Mouse (Mus musculus): ENCODE data around the gene Ndufaf2. TPM values are rescaled to one million over a fixed set of nuclear protein-coding genes. Genes with fewer than 3 reads are reported as not detected.
A peak's percentile ranks its signal among the peaks of the same experiment; 100 is the strongest.

Ndufaf2 gene
- total RNA-seq, 1 experiment from 2014 or later: 47.8 TPM

- no peak for ATAC-seq (replicated peaks in 1 of 2; ENCODE audit: insufficient read depth in 1 of 2, low FRiP score in 2 of 2, low TSS enrichment in 1 of 2, low read depth in 1 of 2, poor library complexity in 2 of 2, severe bottlenecking in 2 of 2)
Observed at GRCm38 (mm10) chr13:108114257-108114656, 44.2 kb downstream of the Ndufaf2 start.

GRCm38 (mm10) chr13:108113536-108113935 lies 44.9 kb downstream of the Ndufaf2 start:
- no peak for ATAC-seq (replicated peaks in 1 of 2; ENCODE audit: insufficient read depth in 1 of 2, low FRiP score in 2 of 2, low TSS enrichment in 1 of 2, low read depth in 1 of 2, poor library complexity in 2 of 2, severe bottlenecking in 2 of 2)

- no peak for ATAC-seq (replicated peaks in 1 of 2; ENCODE audit: insufficient read depth in 1 of 2, low FRiP score in 2 of 2, low TSS enrichment in 1 of 2, low read depth in 1 of 2, poor library complexity in 2 of 2, severe bottlenecking in 2 of 2)
Observed at GRCm38 (mm10) chr13:108110929-108111328, 47.5 kb downstream of the Ndufaf2 start.

GRCm38 (mm10) chr13:108100700-108101099 lies 57.7 kb downstream of the Ndufaf2 start:
- no peak for ATAC-seq (replicated peaks in 1 of 2; ENCODE audit: insufficient read depth in 1 of 2, low FRiP score in 2 of 2, low TSS enrichment in 1 of 2, low read depth in 1 of 2, poor library complexity in 2 of 2, severe bottlenecking in 2 of 2)

- ATAC-seq (replicated peaks in 1 of 2; ENCODE audit: insufficient read depth in 1 of 2, low FRiP score in 2 of 2, low TSS enrichment in 1 of 2, low read depth in 1 of 2, poor library complexity in 2 of 2, severe bottlenecking in 2 of 2): no peak
Observed at GRCm38 (mm10) chr13:108096446-108096845, 62.0 kb downstream of the Ndufaf2 start.

GRCm38 (mm10) chr13:108095617-108096016 lies 62.8 kb downstream of the Ndufaf2 start:
- no peak for ATAC-seq (replicated peaks in 1 of 2; ENCODE audit: insufficient read depth in 1 of 2, low FRiP score in 2 of 2, low TSS enrichment in 1 of 2, low read depth in 1 of 2, poor library complexity in 2 of 2, severe bottlenecking in 2 of 2)

GRCm38 (mm10) chr13:108094681-108095080 lies 63.7 kb downstream of the Ndufaf2 start:
- no peak for ATAC-seq (replicated peaks in 1 of 2; ENCODE audit: insufficient read depth in 1 of 2, low FRiP score in 2 of 2, low TSS enrichment in 1 of 2, low read depth in 1 of 2, poor library complexity in 2 of 2, severe bottlenecking in 2 of 2)

- ATAC-seq (replicated peaks in 1 of 2; ENCODE audit: insufficient read depth in 1 of 2, low FRiP score in 2 of 2, low TSS enrichment in 1 of 2, low read depth in 1 of 2, poor library complexity in 2 of 2, severe bottlenecking in 2 of 2): no peak
Observed at GRCm38 (mm10) chr13:108092290-108092689, 66.1 kb downstream of the Ndufaf2 start.

GRCm38 (mm10) chr13:108086724-108087123 lies 71.7 kb downstream of the Ndufaf2 start:
- ATAC-seq (replicated peaks in 1 of 2; ENCODE audit: insufficient read depth in 1 of 2, low FRiP score in 2 of 2, low TSS enrichment in 1 of 2, low read depth in 1 of 2, poor library complexity in 2 of 2, severe bottlenecking in 2 of 2): no peak

- ATAC-seq (replicated peaks in 1 of 2; ENCODE audit: insufficient read depth in 1 of 2, low FRiP score in 2 of 2, low TSS enrichment in 1 of 2, low read depth in 1 of 2, poor library complexity in 2 of 2, severe bottlenecking in 2 of 2): no peak
Observed at GRCm38 (mm10) chr13:108086036-108086435, 72.4 kb downstream of the Ndufaf2 start.

- ATAC-seq (replicated peaks in 1 of 2; ENCODE audit: insufficient read depth in 1 of 2, low FRiP score in 2 of 2, low TSS enrichment in 1 of 2, low read depth in 1 of 2, poor library complexity in 2 of 2, severe bottlenecking in 2 of 2): no peak
Observed at GRCm38 (mm10) chr13:108084086-108084485, 74.3 kb downstream of the Ndufaf2 start.

- no peak for ATAC-seq (replicated peaks in 1 of 2; ENCODE audit: insufficient read depth in 1 of 2, low FRiP score in 2 of 2, low TSS enrichment in 1 of 2, low read depth in 1 of 2, poor library complexity in 2 of 2, severe bottlenecking in 2 of 2)
Observed at GRCm38 (mm10) chr13:108077901-108078300, 80.5 kb downstream of the Ndufaf2 start.

- peak in 1 of 2 experiments; percentile 39; a peak in 1 of 4 replicates for ATAC-seq (replicated peaks in 1 of 2; ENCODE audit: insufficient read depth in 1 of 2, low FRiP score in 2 of 2, low TSS enrichment in 1 of 2, low read depth in 1 of 2, poor library complexity in 2 of 2, severe bottlenecking in 2 of 2)
Observed at GRCm38 (mm10) chr13:108077476-108077875, 80.9 kb downstream of the Ndufaf2 start.

GRCm38 (mm10) chr13:108070171-108070570 lies 88.3 kb downstream of the Ndufaf2 start:
- no peak for ATAC-seq (replicated peaks in 1 of 2; ENCODE audit: insufficient read depth in 1 of 2, low FRiP score in 2 of 2, low TSS enrichment in 1 of 2, low read depth in 1 of 2, poor library complexity in 2 of 2, severe bottlenecking in 2 of 2)

- ATAC-seq (replicated peaks in 1 of 2; ENCODE audit: insufficient read depth in 1 of 2, low FRiP score in 2 of 2, low TSS enrichment in 1 of 2, low read depth in 1 of 2, poor library complexity in 2 of 2, severe bottlenecking in 2 of 2): no peak
Observed at GRCm38 (mm10) chr13:108069151-108069550, 89.3 kb downstream of the Ndufaf2 start.

- no peak for ATAC-seq (replicated peaks in 1 of 2; ENCODE audit: insufficient read depth in 1 of 2, low FRiP score in 2 of 2, low TSS enrichment in 1 of 2, low read depth in 1 of 2, poor library complexity in 2 of 2, severe bottlenecking in 2 of 2)
Observed at GRCm38 (mm10) chr13:108066021-108066420, 92.4 kb downstream of the Ndufaf2 start.

- ATAC-seq (replicated peaks in 1 of 2; ENCODE audit: insufficient read depth in 1 of 2, low FRiP score in 2 of 2, low TSS enrichment in 1 of 2, low read depth in 1 of 2, poor library complexity in 2 of 2, severe bottlenecking in 2 of 2): no peak
Observed at GRCm38 (mm10) chr13:108064331-108064730, 94.1 kb downstream of the Ndufaf2 start.

GRCm38 (mm10) chr13:108063374-108064134 lies 94.9 kb downstream of the Ndufaf2 start:
- no peak for ATAC-seq (replicated peaks in 1 of 2; ENCODE audit: insufficient read depth in 1 of 2, low FRiP score in 2 of 2, low TSS enrichment in 1 of 2, low read depth in 1 of 2, poor library complexity in 2 of 2, severe bottlenecking in 2 of 2)

GRCm38 (mm10) chr13:108062900-108063299 lies 95.5 kb downstream of the Ndufaf2 start:
- ATAC-seq (replicated peaks in 1 of 2; ENCODE audit: insufficient read depth in 1 of 2, low FRiP score in 2 of 2, low TSS enrichment in 1 of 2, low read depth in 1 of 2, poor library complexity in 2 of 2, severe bottlenecking in 2 of 2): no peak

All from hematopoietic stem cell, adult 5-6 weeks (primary cell).